Mouse (Mus musculus) colon, adult 2 months (tissue): ENCODE measurements around the gene Zfp949. TPM values are rescaled to one million over a fixed set of nuclear protein-coding genes. Genes with fewer than 3 reads are reported as not detected.

Experiments
- polyA plus RNA-seq: library from polyadenylated mRNA; depleted of rRNA; stranded (reverse); fragments of >200 nt; gene quantifications from 2 replicates; pipeline ENCODE4 v1.2.3, GENCODE M21; 2012; rRNA removed

Zfp949 gene
- polyA plus RNA-seq: 1.5 and 2.1 TPM in 2 replicates

GRCm38 (mm10) chr9:88547851-88548613 is at the start of gene Zfp949:
Zfp949 (plus strand) TSS chr9:88548020.

GRCm38 (mm10) chr9:88580591-88580990 is 32.8 kb downstream of the Zfp949 start, which contains the start of gene Trim43a:
Trim43a (plus strand) TSS chr9:88580891.

Other genes starting within 250 kb of the Zfp949 start
- 27.7 and 30.3 TPM in 2 replicates for gene Nt5e, start 220.8 kb upstream of the Zfp949 start, polyA plus RNA-seq
- gene Snx14, start 109.1 kb upstream of the Zfp949 start, polyA plus RNA-seq: 14.5 and 27.2 TPM in 2 replicates
- 0.96 and 1.0 TPM in 2 replicates for gene Gm20537, start 91.4 kb upstream of the Zfp949 start, polyA plus RNA-seq
- gene Syncrip, start 65.4 kb upstream of the Zfp949 start, polyA plus RNA-seq: 1.3 and 3.1 TPM in 2 replicates
- gene Trim43a, start 32.9 kb downstream of the Zfp949 start, polyA plus RNA-seq: not detected in 2 replicates
- 7.0 and 10.2 TPM in 2 replicates for gene Mthfsl, start 172.3 kb downstream of the Zfp949 start, polyA plus RNA-seq
- gene Bcl2a1d, start 183.9 kb downstream of the Zfp949 start, polyA plus RNA-seq: 0.28 and 1.1 TPM in 2 replicates